Mouse (Mus musculus): Measurements from ENCODE around the gene Aars2.
A peak's percentile ranks its signal among the peaks of the same experiment; 100 is the strongest.

Aars2 gene

DNA sequence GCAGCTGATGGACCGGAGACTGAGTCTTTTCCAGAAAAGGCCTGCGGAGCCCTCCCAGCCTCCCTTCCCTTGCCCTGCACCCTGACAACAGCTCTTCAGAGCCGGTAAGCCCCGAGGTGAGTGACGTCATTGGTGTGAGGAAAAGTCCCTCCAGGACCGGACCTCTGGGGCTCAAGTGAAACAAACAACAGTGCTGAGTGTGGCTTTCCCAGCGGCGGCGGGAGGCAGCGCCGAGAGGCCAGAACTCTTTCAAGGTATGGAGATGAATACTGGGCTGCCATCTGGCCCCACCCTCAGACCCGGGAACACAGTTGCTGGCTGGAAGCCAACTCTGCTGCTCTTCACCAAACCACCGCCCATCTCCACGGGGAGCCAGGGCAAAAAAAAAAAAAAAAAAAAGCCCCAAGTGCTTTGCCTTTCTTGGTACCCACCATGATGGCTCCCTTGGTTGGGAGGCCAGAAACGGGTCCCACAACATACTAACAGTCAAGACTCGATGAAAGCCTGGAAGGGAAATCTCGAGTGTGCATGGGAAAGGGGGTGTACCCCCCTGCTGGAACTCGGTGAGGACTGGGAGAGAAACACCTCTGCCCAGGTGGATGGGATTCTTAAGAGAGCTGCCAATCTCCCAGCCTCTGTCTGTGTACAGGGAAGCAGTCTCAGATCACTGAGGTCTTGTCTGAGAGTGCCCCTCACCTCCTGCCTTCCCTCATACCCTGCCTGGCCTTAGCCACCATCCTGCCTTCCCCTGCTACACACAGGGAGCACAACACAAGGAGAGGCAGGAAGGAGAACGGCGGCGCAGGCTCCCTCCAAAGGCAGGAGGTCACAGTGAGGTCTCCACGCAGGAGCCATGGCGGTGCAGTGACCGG lies 37.6 kb downstream of the Aars2 start:
- DNase-seq, result no peak

DNA sequence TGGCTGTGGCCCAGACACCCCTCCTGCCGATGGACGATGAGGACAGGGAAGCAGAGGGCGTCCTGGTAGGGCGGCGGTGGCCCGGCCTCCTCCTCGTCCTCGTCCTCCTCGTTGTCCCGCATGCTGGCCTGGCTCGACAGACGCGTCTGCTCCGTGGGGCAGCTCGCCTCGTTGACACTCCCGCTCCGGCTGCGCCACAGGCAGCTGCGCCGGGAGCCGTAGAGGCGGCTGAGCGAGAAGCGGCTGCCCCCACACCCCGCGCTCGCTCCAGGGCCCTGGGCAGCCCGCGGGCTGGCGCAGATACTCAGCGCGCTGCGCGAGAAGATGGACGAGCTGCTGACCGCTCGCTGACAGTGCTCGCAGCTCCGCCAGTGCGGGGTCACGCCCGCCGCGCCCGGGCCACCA lies 38.2 kb downstream of the Aars2 start:
- DNase-seq, result no peak

DNA sequence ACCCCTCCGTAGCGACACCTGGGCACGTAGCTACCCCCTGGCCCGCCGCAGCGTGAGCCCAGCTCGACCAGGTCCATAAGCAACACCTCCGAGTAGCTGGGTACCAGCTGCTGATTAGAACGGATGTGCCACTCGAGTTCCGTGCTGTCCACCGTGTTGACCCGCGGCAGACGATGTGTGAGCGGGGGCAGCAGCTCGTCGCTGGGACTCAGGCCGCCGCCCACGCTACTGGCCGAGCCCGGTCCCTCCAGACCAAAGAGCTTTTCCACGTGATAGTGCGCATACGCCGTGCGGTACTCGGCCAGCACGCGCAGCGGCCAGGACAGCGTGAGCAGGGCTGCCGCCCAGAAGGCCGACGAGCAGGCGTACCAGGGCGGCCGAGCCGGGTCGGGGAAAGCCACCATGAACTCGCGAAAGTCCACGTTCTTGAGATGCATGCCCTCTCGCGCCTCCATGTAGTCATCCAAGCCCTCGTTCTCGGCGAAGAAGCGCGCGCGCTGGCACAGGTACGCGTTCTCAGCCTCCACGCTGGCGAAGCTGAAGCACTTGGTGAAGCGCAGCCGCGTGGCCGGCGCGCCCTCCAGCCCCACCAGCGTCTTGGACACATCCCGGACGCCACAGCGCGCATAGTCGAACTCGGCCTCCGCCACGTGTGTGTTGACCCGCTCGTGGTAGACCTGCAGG lies 38.8 kb downstream of the Aars2 start:
- DNase-seq, result no peak

DNA sequence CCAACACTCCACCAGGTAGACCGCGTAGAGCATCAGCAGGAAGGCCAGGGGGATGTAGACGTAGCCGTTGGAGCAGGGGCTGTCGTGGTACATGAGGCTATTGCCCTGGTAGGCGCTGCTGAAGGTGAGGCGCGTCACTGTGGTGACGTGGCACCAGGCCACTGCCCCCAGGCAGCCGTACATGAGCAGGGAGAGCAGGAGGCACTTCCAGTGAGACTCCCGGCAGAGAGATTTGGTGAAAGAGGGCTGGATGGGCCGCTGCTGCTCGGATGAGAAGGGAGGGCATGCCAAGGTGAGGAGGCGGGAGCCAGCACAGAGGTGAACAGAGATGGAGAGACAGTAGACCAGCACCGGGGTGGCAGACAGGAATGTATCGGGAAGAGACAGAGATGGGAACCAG lies 40.3 kb downstream of the Aars2 start:
- no peak for DNase-seq

DNA sequence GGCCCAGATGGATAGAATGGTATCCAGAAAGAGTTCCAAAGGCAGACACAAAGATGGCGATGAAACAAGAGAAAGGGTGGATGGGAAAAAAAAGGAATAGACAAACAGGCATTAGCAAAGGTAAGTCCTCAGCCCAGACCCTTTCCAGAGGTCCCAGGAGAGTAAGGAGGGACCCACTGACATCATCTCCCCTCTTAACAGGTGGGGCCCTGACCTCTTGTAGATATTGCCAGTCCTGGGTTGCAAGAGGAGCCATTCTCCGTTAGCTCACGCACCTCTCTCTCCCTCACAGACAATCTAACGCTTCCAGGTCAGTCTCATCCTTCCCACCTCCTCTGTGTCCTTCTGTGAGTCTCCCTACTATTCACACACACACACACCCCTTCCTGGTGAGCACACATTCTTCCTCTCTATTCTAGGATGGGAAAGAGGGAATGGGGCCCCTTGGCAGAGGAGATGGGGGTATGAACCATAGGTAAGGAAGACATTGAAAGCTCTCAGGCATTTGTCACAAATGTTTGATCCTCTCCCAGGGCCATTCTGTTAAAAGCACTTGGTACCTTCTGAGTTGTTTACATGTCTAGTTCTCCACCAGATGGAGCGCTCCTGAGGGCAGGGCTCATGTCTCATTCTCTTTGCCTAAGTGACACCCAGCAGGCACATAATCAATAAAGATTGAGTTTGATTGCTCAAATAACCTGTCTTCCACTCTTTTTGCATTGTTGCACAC lies 41.0 kb downstream of the Aars2 start:
- no peak for DNase-seq

DNA sequence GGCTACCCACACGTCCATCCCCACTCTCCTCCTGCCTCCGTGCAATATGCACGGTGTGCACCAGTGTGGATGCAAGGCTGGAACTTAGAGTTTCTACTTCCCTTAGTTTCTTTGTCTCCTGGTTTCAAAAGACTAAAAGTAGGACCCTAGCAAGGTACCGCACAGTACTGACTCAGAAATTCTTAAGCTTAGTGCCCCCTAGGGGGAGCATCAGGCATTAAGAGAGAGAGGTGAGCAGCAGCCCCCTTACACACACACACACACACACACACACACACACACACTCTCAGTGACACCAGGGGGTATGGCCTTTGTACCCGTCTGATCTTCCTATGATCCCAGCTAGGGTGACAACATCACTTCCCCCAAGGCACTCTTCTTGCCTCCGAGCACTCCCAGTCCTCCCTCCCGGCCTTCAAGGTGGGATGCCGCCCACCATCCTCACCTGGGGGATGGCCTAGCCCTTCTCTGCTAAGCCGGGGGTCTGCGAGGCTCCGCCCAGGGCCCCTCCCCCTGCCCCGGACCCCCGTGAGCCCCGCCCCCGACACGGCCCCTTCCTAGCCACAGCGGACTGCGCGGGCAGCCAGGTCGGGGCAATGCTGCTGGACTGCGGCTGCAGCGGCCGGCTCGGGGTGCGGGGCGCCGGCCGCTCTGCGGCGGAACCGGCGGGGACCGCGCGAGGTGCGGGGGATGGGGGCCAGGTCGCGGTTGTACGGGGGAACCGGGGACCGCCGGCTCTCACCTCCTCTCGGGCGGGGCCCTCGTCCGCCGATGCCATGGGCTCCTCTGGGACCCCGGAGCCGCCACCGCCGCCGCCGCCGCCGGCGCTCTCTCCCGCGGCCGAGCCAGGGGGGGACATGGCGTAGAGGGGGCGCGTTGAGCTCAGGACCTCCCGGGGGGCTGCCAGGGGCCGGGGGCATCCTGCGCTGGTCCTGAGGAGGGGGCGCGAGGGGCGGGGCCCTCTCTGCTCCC lies 42.2 kb downstream of the Aars2 start:
- DNase-seq, result no peak

DNA sequence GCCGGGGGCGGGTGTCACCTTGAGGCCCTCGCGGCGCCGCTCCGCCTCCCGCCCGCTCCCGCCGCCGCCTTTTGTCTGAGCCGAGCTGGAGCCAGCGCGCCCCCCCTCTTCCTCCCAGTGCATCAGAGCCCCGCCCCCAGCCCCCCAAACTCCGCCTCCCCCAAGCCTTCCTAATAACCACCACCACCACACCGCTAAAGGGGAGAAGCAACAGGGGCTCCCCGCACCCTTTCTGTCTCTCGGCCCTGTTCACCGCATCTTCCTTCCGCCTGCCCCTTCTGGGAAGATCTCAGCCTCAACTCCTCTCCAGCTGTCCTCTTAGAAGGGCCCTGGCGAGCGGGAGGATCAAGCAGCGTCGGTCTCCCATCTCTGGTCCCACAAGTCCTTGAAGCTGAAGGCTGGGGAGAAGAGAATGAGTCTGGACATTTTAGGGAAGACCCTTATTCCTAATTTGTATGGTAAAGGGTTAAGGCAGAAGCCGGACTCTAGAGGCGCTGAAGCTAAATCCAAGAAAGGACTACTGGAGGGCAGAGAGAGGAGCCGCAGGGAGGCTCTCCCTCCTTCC lies 43.1 kb downstream of the Aars2 start, which contains the start of gene Tmem151b:
Gene Tmem151b, minus strand, starts transcription at position 61 of the 565 bp plus-strand sequence.
- no peak for DNase-seq

DNA sequence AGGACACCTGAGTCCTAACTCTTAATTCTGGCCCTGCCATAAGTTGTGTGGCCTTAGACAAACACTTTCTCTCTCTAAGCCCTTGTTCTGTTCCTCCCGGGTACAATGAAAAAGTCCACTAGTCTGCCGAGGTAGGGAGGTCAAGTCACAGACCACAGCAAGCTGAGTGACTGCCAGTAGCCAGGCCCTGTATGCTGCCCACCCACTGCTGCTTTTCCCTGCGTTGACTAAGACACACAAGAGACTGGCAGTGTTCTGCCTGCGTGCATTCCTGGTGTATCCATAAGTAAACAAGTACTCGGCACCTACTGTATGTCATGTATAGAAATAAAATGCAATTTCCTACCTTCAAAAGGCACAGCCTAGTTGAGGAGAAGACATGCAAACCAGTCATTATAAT lies 43.6 kb downstream of the Aars2 start:
- no peak for DNase-seq

DNA sequence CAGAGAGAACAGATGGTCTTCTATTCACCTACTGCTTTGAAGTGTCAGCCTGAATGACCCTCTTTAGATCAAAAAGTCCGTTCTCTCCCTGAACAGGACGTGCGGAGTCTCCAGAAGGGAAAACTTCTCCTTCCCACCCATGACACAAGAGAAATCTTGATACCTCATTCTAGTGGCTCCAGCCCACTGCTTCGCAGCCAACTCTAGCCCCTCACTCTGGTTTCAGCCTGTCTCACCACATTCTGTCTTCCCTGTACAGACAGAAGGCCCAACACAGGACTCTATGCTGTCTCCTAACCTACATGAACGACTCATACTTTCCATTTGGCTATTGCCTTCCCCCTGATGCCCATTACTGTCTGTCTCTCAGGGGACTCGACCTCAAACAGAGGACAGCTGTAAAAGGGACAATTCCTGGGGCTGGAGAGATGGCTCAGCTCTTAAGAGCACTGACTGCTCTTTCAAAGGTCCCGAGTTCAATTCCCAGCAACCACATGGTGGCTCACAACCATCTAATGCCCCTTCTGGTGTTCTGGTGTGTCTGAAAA lies 44.7 kb downstream of the Aars2 start:
- DNase-seq, result no peak

DNA sequence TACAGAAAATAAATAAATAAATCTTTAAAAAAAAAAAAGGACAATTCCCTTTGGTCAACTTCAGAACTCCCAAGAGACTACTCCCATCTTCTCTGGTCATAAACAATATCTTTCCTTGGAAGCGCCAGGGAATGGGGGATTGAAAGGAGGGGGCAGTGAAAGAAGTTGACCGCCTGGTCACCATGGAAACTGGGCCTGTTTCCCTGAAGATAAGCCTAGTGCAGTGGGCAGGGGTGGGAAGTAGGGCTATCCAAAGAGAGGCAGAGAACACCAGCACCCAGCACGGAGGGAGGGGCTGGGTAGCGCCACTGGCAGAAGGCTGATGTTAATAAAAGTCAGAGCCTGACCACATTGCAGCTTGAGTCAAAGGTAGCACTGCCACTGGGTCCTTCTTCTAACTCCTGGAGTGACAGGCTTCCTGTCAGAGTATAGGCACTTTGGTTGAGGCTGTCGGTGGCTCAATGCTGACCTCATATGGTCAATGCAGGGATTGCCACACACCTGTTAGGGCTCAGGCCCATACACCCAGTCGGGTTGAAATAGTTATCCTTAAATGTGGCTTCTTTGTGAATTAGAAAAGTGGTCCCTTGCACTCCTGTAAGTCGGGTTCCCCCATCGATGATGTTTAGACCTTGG lies 45.3 kb downstream of the Aars2 start:
- DNase-seq, result peak; percentile 87

DNA sequence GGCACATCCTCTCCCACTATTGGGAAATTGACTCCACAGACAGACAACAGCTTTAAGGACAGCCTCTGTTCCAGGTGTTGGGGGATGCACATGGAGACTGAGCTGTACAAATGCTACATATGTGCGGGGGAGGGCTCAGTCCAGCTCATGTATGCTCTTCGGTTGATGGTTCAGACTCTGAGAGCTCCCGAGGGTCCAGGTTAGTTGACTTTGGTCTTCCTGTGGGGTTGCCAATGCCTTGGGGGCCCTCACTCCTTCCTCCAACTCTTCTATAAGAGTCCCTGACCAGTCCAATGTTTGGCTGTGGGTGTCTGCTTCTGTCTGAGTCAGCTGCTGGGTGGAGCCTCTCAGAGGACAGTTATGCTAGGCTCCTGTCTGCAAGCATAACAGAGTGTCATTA lies 46.4 kb downstream of the Aars2 start:
- no peak for DNase-seq

DNA sequence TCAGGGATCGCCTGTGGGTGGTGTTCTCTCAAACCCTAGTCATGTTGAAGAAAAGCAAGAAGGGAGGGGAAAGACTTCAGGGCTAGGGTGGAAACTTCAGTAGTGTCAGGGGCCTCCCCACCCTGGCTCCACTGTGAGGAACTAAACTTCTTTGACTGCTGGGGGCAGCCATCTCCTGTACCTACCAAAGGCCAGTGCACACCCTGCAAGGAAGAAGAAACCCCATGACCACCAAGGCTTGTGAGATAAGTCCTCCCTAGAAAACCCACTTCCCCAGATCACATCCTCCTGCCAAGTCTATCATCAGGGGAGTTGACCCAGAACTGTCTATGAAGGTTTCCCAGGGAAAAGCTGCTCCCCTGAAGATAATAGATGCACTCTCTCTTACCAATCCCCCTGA lies 47.8 kb downstream of the Aars2 start:
- DNase-seq, result no peak

DNA sequence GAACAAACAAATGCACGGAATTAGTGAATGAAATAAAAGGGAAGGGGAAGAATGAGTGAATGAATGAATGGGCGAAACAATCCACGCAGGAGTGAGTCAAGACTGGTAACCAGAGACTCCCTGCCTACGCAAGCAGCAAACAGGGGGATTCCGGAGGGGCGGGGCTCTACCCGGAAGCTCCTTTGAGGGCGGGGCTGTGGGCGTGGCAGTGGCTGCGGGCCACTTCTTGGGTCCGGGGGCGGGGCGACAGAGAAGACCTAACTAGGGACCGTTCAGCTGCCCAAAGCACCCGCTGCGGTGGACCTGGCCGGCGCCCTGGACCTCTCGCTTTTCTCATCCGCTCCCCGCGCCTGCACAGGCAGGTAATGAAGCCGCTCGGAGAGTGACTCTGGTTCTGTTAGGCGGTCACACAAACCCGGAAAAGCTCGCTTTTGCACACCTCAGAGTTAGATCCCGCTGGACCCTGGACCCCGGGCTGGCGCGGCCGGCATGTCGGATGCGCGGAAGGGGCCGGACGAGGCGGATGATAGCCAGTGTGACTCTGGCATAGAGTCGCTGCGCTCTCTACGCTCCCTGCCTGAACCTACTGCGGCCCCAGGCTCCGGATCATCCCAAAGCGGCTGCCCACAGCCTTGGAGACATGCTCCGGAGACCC lies 48.9 kb downstream of the Aars2 start, which contains the start of gene Nfkbie:
Gene Nfkbie, plus strand, starts transcription at position 252 of the 655 bp plus-strand sequence.
- DNase-seq, result peak; percentile 97

DNA sequence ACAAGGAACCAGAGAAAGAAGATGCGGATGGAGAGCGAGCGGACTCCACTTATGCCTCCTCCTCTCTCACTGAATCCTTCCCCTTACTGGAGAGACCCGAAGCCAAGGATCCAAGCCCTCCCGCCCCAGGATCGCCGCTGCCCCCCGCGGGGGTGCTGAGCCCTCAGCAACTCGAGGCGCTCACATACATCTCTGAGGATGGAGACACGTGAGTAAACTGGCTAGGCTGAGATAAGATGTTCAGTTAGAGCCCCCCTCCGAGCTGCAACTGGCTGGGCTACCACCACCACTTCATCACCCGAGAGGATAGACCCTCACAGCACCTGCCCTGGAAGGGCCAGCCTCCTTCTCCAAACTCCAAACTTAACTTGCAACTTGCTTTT lies 49.5 kb downstream of the Aars2 start:
- DNase-seq, result no peak

DNA sequence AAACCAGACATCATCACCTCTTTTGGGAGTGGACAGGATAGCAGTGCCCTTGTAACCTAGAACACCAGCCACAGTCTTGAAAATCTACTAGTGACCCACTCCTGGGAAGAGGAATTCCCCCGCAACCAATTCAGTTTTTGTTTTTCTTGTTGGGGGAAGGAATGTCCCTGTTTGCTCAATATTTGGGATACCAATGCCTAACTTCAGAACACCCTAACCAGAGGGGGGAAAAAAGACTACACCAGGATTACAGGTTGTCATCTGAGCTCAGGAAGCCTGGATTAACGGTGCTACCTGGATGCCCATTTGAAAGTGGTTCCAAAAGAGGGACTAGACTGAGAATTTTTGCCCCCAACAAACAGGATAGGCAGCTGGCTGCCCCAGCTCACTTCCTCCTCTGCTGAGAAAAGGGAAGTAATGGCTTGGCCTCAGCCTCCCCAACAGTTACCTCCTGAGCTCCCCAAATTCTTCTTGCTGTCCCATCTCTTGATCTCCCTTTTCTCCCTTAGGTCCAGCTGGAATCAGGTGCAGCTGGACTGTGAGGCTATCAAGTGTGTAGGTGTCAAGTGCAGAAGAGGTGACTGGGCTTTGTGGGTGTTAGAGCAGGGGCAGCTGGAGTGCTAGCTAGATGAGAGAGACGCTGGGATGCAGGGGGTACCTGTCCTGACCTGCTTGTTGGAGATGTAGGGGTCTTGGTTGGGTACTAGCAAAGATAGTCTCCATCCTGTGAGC lies 50.0 kb downstream of the Aars2 start:
- DNase-seq, result no peak

DNA sequence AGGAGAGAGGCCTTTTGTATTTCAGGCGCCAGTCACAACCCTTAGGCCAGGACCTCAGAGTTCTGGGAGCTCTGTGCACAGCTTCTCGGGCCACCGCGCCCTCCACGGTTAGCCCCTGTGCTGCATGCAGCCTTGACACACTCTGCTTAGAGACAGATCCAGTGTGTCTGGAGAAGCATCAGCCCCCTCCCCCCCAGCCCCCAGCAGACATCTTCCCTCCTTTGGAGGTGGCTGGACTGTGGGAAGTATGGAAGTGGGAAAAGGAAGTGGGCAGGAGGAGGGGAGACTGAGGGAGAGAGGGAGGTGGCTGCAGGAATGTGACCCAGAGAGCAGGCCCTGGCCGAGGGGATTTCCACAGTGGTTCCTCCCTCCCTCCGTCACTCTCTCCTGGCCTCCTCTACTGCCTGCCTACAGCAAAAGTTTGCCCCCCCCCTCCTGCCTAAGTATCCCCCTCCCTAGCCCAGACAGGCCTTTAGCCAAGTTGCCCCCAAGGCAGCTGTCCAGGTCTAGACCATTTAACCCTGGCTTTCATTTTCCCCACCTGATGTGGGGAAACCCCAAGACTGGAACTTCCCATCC lies 50.7 kb downstream of the Aars2 start:
- no peak for DNase-seq

DNA sequence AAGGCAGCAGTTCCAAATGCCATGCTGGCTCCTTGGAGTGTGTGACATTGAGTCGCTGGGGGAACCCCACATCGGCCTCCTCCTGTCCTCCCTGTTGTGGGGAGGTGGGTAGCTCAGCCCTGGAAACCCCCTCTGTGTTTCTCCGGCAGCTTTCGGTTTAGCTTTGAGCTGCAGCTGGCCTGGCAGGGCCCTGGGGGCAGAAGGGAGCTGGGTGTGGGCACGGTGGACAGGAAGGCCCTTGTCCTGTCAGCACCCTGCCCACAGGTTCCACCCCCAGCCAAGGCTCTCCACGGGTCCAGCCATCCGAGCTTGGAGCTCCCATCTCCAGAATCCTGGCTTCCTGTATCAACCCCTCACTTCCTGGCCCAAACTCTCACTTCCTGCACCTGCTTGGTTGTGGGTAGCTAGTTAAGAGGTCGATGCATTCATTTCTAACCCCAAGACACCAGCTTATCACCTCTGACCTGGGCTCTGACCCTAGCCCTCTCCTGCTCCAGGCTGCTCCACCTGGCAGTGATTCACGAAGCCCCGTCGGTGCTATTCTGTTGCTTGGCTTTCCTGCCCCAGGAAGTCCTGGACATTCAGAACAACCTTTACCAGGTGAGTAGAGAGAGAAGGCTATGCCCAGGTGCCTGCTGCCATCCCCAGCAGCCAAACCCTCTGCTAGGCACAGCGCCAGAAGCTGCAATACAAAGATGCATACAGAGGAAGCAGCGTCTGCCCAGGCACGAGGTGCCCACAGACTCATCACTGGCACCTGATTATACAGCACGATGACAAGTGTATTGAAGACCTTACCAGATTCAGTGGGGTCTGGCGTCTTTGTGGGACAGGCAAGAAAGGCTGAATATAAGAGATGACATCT lies 51.6 kb downstream of the Aars2 start:
- DNase-seq, result no peak

DNA sequence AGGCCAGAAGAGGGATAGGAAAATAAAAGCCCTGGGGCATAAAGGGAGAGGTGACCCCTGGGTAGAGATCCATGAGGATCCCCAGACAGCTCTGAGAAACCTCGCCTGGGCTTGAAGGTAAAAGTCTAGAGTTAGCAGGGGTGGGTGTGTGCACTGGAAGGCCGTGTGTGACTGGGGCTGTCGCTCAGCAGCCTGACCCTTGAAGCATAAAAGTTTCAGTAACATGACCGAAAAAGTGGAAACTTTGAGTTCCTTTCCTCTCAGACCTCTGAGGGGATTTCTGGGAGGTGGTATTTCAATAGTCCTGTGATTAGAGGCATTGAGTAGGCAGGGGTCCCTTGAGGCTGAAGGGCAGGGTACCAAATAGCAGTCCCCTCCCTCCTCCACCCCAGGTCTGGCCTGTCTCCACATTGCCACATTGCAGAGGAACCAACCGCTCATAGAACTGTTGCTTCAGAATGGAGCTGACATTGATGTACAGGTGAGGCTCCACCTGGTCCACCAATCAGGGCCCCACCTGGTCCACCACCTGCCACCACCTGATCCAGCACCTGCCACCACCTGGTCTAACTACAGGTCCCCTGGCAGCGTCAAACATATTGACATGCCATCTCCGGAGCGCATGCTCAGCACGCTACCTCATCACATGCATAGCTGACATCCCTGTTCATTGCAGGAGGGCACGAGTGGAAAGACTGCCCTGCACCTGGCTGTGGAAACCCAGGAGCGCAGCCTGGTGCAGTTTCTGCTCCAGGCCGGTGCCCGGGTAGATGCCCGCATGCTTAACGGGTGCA lies 53.3 kb downstream of the Aars2 start:
- DNase-seq, result no peak
